Mouse (Mus musculus) fibroblast of lung, adult 2 months (primary cell): ENCODE data around the gene Efcab11.
A peak's percentile ranks its signal among the peaks of the same experiment; 100 is the strongest.

Source experiments
- DNase-seq: peaks from one replicate; pipeline ENCODE4 v3.0.0-alpha.2; 2011; ENCODE audit warnings: low read depth

The Efcab11 gene

GRCm38 (mm10) chr12:99884269-99885261, at the start of gene Efcab11, which contains the start of gene Tdp1:
Gene Efcab11 (minus strand): TSS chr12:99884439.
Gene Tdp1 (plus strand): TSS chr12:99884517.
- peak; percentile 72 for DNase-seq

GRCm38 (mm10) chr12:99933630-99934029, 49.4 kb upstream of the Efcab11 start:
- DNase-seq, result no peak

- no peak for DNase-seq
These were observed 48.0 kb upstream of the Efcab11 start for GRCm38 (mm10) chr12:99932245-99932644.

GRCm38 (mm10) chr12:99929160-99929559, 44.9 kb upstream of the Efcab11 start:
- no peak for DNase-seq

GRCm38 (mm10) chr12:99928311-99928710, 44.1 kb upstream of the Efcab11 start:
- DNase-seq, result no peak

GRCm38 (mm10) chr12:99923703-99924102, 39.5 kb upstream of the Efcab11 start:
- DNase-seq, result no peak

GRCm38 (mm10) chr12:99923131-99923606, 38.9 kb upstream of the Efcab11 start:
- DNase-seq, result no peak

GRCm38 (mm10) chr12:99921045-99921444, 36.8 kb upstream of the Efcab11 start:
- DNase-seq, result no peak

GRCm38 (mm10) chr12:99919636-99920035, 35.4 kb upstream of the Efcab11 start:
- no peak for DNase-seq

- no peak for DNase-seq
These were observed 33.7 kb upstream of the Efcab11 start for GRCm38 (mm10) chr12:99917800-99918427.

GRCm38 (mm10) chr12:99911466-99911865, 27.2 kb upstream of the Efcab11 start:
- DNase-seq, result no peak

GRCm38 (mm10) chr12:99904537-99904936, 20.3 kb upstream of the Efcab11 start:
- DNase-seq, result no peak

GRCm38 (mm10) chr12:99902867-99903370, 18.7 kb upstream of the Efcab11 start:
- no peak for DNase-seq

- peak; percentile 29 for DNase-seq
These were observed 18.0 kb upstream of the Efcab11 start for GRCm38 (mm10) chr12:99901973-99902866.

- no peak for DNase-seq
These were observed 15.8 kb upstream of the Efcab11 start for GRCm38 (mm10) chr12:99899991-99900390.

- DNase-seq, result no peak
These were observed 14.1 kb upstream of the Efcab11 start for GRCm38 (mm10) chr12:99898248-99898870.

GRCm38 (mm10) chr12:99897846-99898245, 13.6 kb upstream of the Efcab11 start:
- DNase-seq, result no peak

GRCm38 (mm10) chr12:99885282-99885901, 1.2 kb upstream of the Efcab11 start:
- no peak for DNase-seq

- DNase-seq, result no peak
These were observed 530 bp downstream of the Efcab11 start for GRCm38 (mm10) chr12:99883713-99884105.

GRCm38 (mm10) chr12:99883000-99883712, 1.1 kb downstream of the Efcab11 start:
- peak; percentile 80 for DNase-seq
